Mouse (Mus musculus) left cerebral cortex, adult 2 months (tissue): ENCODE measurements at regions not wholly inside any gene's neighbourhood (a gene's known extent, or its start where the extent isn't known, plus 50 kb on each side); places are given as distances from the start of the nearest gene placed in this dataset.
"Not testable (repeated sequence)": the region's sequence is repeated elsewhere in the genome, so short reads cannot be mapped to it uniquely, and the experiment has no call there.

Experiments
- DNase-seq, 2 experiments: peaks; one replicate each; pipeline ENCODE4 v3.0.0; 2021 to 2022; ENCODE audit warnings: low spot score in 2 of 2, mixed read lengths in 1 of 2; ENCODE audit errors: extremely low spot score in 1 of 2
- H3K27ac ChIP-seq: fragments of 200-600 bp; 2 replicates; pipeline ENCODE4 v1.8.1; 2022
- H3K4me3 ChIP-seq: fragments of 200-600 bp; 2 replicates; pipeline ENCODE4 v1.8.1; 2022
- CTCF ChIP-seq: fragments of 200-600 bp; IDR thresholded peaks from 2 replicates; pipeline ENCODE4 v1.8.1; 2022; ENCODE audit warnings: antibody characterized with exemption, mild to moderate bottlenecking, moderate library complexity
- intact Hi-C: fragments of 180-260 bp; cut with DNase I; formaldehyde crosslinking; loops from one replicate; pipeline ENCODE4 v1.15.1; 2025

DNA sequence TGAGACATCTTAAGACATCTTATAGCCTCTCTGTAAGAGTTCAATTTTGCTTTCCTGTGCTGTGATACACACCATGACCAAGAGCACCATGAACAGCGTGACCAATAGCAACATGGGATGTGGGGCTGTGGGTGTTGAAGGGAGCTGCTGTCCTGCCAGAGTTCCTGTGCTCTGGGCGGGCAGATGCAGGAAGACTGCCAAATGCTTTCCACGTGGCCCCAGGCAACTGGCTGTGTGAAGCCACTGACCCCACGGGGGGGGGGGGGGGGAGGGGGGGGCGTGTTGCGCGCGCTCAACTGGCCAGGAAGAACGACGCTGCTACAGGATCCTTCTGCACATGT, 104.5 kb upstream of the Ipo5 start:
- no peak for TF ChIP-seq CTCF
- intact Hi-C loops: no loop called here
- DNase-seq: no peak
- no peak overlapping the region for H3K27ac ChIP-seq
- H3K4me3 ChIP-seq: no peak overlapping the region

DNA sequence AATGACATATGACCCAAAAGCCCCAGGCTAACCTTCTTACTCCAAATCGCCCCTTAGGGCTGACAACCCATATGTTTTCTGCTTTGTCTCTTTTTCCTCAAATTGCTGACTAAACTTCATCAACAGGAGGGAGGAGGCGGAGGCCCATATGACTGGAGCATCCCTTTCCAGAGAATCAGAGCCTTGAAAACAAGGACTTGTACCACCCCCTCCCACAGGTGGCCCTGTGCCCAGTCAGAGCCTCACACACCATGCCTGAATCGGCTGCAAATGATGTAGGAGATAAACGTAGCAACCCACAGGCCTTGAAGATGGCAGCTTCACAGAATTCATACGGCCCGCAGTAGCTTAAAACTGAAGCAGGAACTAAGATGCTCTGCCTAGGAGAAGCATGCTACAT, 101.7 kb upstream of the Ipo5 start:
- peak; percentile 49 to 76 for DNase-seq
- Histone ChIP-seq H3K27ac (peak overlapping the region; percentile 50; the same call in 1 of the 2 replicates), H3K4me3 (no peak overlapping the region)
- intact Hi-C loops: loop anchor here (2.0 kb wide), 2 partner anchors 17 to 133 kb away; no protein-coding TSS in a partner anchor
- TF ChIP-seq CTCF: no peak

DNA sequence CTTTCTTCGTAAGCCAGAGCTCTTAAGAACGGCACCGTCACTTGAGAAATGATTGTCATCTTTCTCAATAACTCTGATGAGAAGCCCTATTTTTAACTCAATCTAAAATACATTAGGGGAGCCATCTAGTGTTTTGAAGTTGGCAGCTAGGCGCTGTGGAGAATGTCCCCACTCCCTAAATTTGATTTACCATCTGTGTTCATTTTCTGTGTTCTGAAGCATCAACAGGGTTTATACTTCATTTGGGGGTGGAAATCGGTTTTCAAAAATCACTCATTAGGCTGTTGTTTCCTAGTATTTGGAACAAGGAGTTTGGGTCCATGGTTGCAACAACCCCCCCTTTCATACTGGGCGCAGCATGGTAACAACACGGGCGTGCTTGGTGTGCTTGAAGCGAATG, 97.1 kb upstream of the Ipo5 start:
- intact Hi-C loops: no loop called here
- no peak for TF ChIP-seq CTCF
- no peak for DNase-seq
- H3K27ac ChIP-seq: no peak overlapping the region
- H3K4me3 ChIP-seq: no peak overlapping the region

DNA sequence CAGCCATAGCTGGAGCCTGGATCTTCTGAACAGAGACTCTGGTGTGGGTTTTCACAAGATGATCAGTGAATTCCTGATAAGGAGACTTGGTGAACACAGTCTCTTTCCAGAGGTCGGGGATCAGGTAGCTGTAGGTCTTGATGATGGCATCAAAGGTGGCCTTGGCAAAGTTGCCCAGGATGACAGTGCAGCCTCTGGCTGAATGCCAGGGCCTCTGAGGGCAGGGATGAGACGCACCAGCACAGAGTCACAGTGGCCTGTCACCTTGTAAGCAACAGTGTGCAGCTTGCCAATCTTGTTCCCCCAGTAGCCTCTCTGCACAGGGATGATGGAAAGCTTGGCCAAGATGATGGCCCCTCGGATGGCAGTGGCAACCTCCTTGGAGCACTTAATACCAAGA, 95.9 kb upstream of the Ipo5 start:
- H3K27ac ChIP-seq, DNase-seq, intact Hi-C loops, H3K4me3 ChIP-seq: not testable (repeated sequence)

- no peak for DNase-seq
- no peak for TF ChIP-seq CTCF
- intact Hi-C loops: no loop called here
- H3K27ac ChIP-seq: no peak overlapping the region
- no peak overlapping the region for H3K4me3 ChIP-seq
Measured at GRCm38 (mm10) chr14:120816529-120816928, 94.5 kb upstream of the Ipo5 start.

- DNase-seq: no peak
- Histone ChIP-seq H3K4me3 (no peak overlapping the region), H3K27ac (no peak overlapping the region; the same call in 1 of the 2 replicates)
- intact Hi-C loops: loop anchor here (5.0 kb wide), 1 partner anchor 149 kb away; no protein-coding TSS in a partner anchor
- TF ChIP-seq CTCF: no peak
Measured at GRCm38 (mm10) chr14:120826187-120826586, 84.8 kb upstream of the Ipo5 start.

GRCm38 (mm10) chr14:120830389-120830835, 80.6 kb upstream of the Ipo5 start:
- not testable (repeated sequence) for H3K4me3 ChIP-seq, DNase-seq
- peak overlapping the region; percentile 64; the same call in 1 of the 2 replicates for H3K27ac ChIP-seq
- intact Hi-C loops: loop anchor here (5.0 to 10.0 kb wide), 7 partner anchors 127 to 622 kb away; no protein-coding TSS in a partner anchor

GRCm38 (mm10) chr14:120831397-120831796, 79.6 kb upstream of the Ipo5 start:
- TF ChIP-seq CTCF: no peak
- Histone ChIP-seq H3K27ac (peak overlapping the region; percentile 77), H3K4me3 (no peak overlapping the region)
- intact Hi-C loops: loop anchor here (1.0 to 10.0 kb wide), 8 partner anchors 40 to 621 kb away; no protein-coding TSS in a partner anchor
- DNase-seq: no peak

DNA sequence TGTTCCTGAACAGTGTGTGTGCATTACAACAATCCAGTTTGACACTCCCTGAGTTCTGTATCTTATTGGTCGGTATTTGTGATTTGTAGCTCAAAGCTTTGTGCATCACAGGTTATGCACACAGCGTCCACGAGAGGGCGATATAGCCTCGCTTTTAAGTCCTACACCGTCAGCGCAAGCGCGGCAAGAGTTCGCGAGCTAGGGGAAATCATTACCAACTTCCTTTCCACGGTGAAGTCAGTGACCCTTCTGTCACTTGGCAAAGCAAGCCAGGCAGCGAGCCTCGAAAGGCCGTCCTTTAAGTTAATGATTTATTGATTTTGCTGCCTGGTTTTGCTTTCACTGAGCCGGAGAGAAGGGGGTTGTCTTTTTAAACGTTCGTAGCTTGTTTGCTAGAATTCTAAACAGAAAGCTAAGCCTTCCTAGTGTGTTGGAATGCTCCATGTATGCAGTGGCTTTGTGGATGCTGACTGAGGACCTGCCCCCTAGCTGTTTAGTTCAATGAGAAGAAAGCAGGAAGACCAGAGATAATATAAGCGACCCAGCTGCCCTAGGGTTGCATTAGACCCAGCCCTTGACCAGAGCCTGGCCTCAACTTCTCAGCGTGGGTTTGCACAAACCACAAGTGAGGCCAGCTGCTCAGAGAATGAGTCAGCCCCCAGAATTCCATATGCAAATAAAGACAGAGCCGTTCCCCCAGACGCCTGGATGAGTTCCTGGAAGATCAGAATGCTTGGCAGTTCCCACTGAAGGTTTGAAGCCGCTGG, 79.0 kb upstream of the Ipo5 start:
- intact Hi-C loops: loop anchor here (1.0 to 10.0 kb wide), 9 partner anchors 41 to 620 kb away; partner anchors contain the start of gene Farp1
- Histone ChIP-seq H3K27ac (peak overlapping the region; percentile 77), H3K4me3 (peak overlapping the region; percentile 46)
- peak; percentile 86 to 89 for DNase-seq
- peak; percentile 95 for TF ChIP-seq CTCF

GRCm38 (mm10) chr14:120834821-120835220, 76.2 kb upstream of the Ipo5 start:
- no peak overlapping the region for H3K27ac ChIP-seq

GRCm38 (mm10) chr14:120835758-120836157, 75.3 kb upstream of the Ipo5 start:
- DNase-seq: no peak
- intact Hi-C loops: loop anchor here (1.0 to 10.0 kb wide), 2 partner anchors 76 to 289 kb away; partner anchors contain the start of gene Ipo5
- Histone ChIP-seq H3K4me3 (no peak overlapping the region), H3K27ac (peak overlapping the region; percentile 12; the same call in 1 of the 2 replicates)
- TF ChIP-seq CTCF: peak; percentile 59

More at GRCm38 (mm10) chr14:120834821-120835220, 76.2 kb upstream of the Ipo5 start:
- no peak for DNase-seq
- TF ChIP-seq CTCF: no peak
- H3K4me3 ChIP-seq: no peak overlapping the region
- intact Hi-C loops: loop anchor here (1.0 to 10.0 kb wide), 8 partner anchors 76 to 617 kb away; partner anchors contain the start of gene Ipo5

DNA sequence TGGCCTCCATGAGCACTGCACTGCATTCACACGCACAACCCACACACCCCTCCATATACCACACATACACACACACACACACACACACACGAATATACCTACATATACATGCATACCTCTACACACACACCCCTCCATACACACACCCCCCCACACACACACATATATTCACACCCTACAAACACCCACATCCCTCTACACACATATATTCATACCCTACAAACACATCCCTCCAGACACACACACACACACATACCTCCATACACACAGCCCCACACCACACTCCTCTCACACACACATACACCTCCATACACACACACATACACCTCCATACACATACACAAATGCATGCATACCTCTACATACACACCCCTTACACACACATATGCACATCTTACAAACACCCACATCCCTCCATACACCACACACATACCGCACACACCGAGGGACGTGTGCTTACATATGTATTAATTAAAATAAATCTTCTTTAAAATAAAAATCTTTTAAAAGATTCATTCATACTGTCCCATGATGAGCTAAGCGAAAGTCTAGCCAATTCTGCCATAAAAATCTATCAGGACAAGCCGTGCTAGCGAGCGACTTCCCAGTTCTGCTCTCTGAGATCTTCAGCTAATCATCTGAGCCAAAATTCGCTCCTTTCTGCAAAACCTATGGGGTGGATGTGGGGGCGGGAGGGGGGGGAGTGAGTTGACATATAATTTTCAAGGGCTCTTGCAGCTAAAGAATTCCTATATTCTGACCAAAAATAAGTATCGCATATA, 74.3 kb upstream of the Ipo5 start:
- no peak for DNase-seq
- no peak for TF ChIP-seq CTCF
- intact Hi-C loops: loop anchor here (10.0 kb wide), 1 partner anchor 288 kb away; no protein-coding TSS in a partner anchor
- H3K4me3 ChIP-seq: no peak overlapping the region
- 0 out of 2 replicates have a peak overlapping the region, but pooled peaks have one; percentile 26 for H3K27ac ChIP-seq
